Mouse (Mus musculus) WW6 (cell line): ENCODE measurements around the gene Hoxd12.

Source experiments
- DNase-seq: peaks from one replicate; pipeline ENCODE4 v3.0.0-alpha.2; 2013; ENCODE audit warnings: low read depth, low spot score

Hoxd12 gene

GRCm38 (mm10) chr2:74694066-74694465 is 19.3 kb downstream of the Hoxd12 start:
- DNase-seq: no peak

- no peak for DNase-seq
These were observed 20.6 kb downstream of the Hoxd12 start for GRCm38 (mm10) chr2:74695383-74695782.

- no peak for DNase-seq
These were observed 21.1 kb downstream of the Hoxd12 start for GRCm38 (mm10) chr2:74695813-74696430.

- no peak for DNase-seq
These were observed 21.9 kb downstream of the Hoxd12 start for GRCm38 (mm10) chr2:74696442-74697335.

GRCm38 (mm10) chr2:74697567-74698121 is 22.8 kb downstream of the Hoxd12 start, which contains the start of gene Hoxd9:
Hoxd9 (plus strand) TSS chr2:74697727.
- DNase-seq: no peak

- DNase-seq: no peak
These were observed 23.6 kb downstream of the Hoxd12 start for GRCm38 (mm10) chr2:74698201-74699052.

- no peak for DNase-seq
These were observed 24.2 kb downstream of the Hoxd12 start for GRCm38 (mm10) chr2:74699053-74699430.

GRCm38 (mm10) chr2:74699664-74700545 is 25.1 kb downstream of the Hoxd12 start:
- DNase-seq: no peak

- no peak for DNase-seq
These were observed 25.8 kb downstream of the Hoxd12 start for GRCm38 (mm10) chr2:74700546-74701112.

GRCm38 (mm10) chr2:74701949-74702819 is 27.4 kb downstream of the Hoxd12 start:
- DNase-seq: no peak

- DNase-seq: no peak
These were observed 28.0 kb downstream of the Hoxd12 start for GRCm38 (mm10) chr2:74702820-74703219.

- no peak for DNase-seq
These were observed 28.5 kb downstream of the Hoxd12 start for GRCm38 (mm10) chr2:74703317-74703716.

- DNase-seq: no peak
These were observed 29.0 kb downstream of the Hoxd12 start for GRCm38 (mm10) chr2:74703720-74704392.

- no peak for DNase-seq
These were observed 29.7 kb downstream of the Hoxd12 start, which contains the start of gene Hoxd8 for GRCm38 (mm10) chr2:74704393-74704998. Hoxd8 (plus strand) TSS chr2:74704615.

GRCm38 (mm10) chr2:74704999-74705466 is 30.2 kb downstream of the Hoxd12 start:
- DNase-seq: no peak

- DNase-seq: no peak
These were observed 30.8 kb downstream of the Hoxd12 start for GRCm38 (mm10) chr2:74705467-74706089.

- no peak for DNase-seq
These were observed 31.7 kb downstream of the Hoxd12 start for GRCm38 (mm10) chr2:74706393-74706960.
